Mouse (Mus musculus) kidney, postnatal 4 days (tissue): ENCODE results near the gene Mid1.
"Not testable (repeated sequence)": the region's sequence is repeated elsewhere in the genome, so short reads cannot be mapped to it uniquely, and the experiment has no call there.

Experiments used
- DNase-seq, 2 experiments: peaks; one replicate each; pipeline ENCODE4 v3.0.0; 2021; ENCODE audit warnings: mixed read lengths in 2 of 2

The Mid1 gene

GRCm38 (mm10) chrX:169989691-169990631 lies 305.0 kb downstream of the Mid1 start:
- peak; percentile 88 for DNase-seq

- DNase-seq = peak; percentile 98 to 99
Measured at GRCm38 (mm10) chrX:169991128-169991873, 306.3 kb downstream of the Mid1 start.

GRCm38 (mm10) chrX:169992086-169992930 lies 307.3 kb downstream of the Mid1 start:
- peak; percentile 47 to 62 for DNase-seq

- DNase-seq = peak; percentile 31 to 45
Measured at GRCm38 (mm10) chrX:169992951-169993547, 308.1 kb downstream of the Mid1 start.

GRCm38 (mm10) chrX:169994011-169994865 lies 309.2 kb downstream of the Mid1 start:
- peak; percentile 69 to 74 for DNase-seq

- DNase-seq = peak in 1 of 2 experiments; percentile 21
Measured at GRCm38 (mm10) chrX:169994866-169995711, 310.1 kb downstream of the Mid1 start.

GRCm38 (mm10) chrX:169995909-169996521 lies 311.0 kb downstream of the Mid1 start:
- DNase-seq = peak in 1 of 2 experiments; percentile 43

- peak; percentile 86 to 93 for DNase-seq
Measured at GRCm38 (mm10) chrX:169996926-169997325, 311.9 kb downstream of the Mid1 start.

- DNase-seq = peak in 1 of 2 experiments; percentile 79
Measured at GRCm38 (mm10) chrX:169997456-169997853, 312.5 kb downstream of the Mid1 start.

- peak; percentile 100 for DNase-seq
Measured at GRCm38 (mm10) chrX:169997854-169998456, 313.0 kb downstream of the Mid1 start.

GRCm38 (mm10) chrX:169998559-169999219 lies 313.7 kb downstream of the Mid1 start:
- not testable (repeated sequence) for DNase-seq

GRCm38 (mm10) chrX:169999226-169999883 lies 314.4 kb downstream of the Mid1 start:
- peak in 1 of 2 experiments; percentile 52 for DNase-seq

GRCm38 (mm10) chrX:169999912-170000641 lies 315.1 kb downstream of the Mid1 start:
- DNase-seq = not testable (repeated sequence)

- DNase-seq = peak in 1 of 2 experiments; percentile 28
Measured at GRCm38 (mm10) chrX:170000642-170001387, 315.8 kb downstream of the Mid1 start.

- DNase-seq = not testable (repeated sequence)
Measured at GRCm38 (mm10) chrX:170001388-170001695, 316.3 kb downstream of the Mid1 start.

- peak in 1 of 2 experiments; percentile 58 for DNase-seq
Measured at GRCm38 (mm10) chrX:170002510-170003197, 317.7 kb downstream of the Mid1 start.
